Mouse (Mus musculus) thymus, adult 18-20 months (tissue): ENCODE measurements around the gene Tmem139.

Source experiments
- DNase-seq, 2 experiments: peaks; one replicate each; pipeline ENCODE4 v3.0.0; 2022; ENCODE audit warnings: mixed read lengths in 2 of 2

Tmem139 gene

GRCm38 (mm10) chr6:42261524-42262170, at the start of gene Tmem139:
Tmem139 (plus strand) TSS chr6:42261970.
- DNase-seq, result no peak

- no peak for DNase-seq
Measured at GRCm38 (mm10) chr6:42215028-42215427, 46.7 kb upstream of the Tmem139 start, which contains the start of gene Tas2r144. Tas2r144 (plus strand) TSS chr6:42215328.

GRCm38 (mm10) chr6:42222286-42222685, 39.5 kb upstream of the Tmem139 start:
- DNase-seq, result no peak

- no peak for DNase-seq
Measured at GRCm38 (mm10) chr6:42225046-42225445, 36.7 kb upstream of the Tmem139 start.

GRCm38 (mm10) chr6:42227240-42228101, 34.3 kb upstream of the Tmem139 start:
- peak; percentile 11 to 13 for DNase-seq

- no peak for DNase-seq
Measured at GRCm38 (mm10) chr6:42229610-42230009, 32.2 kb upstream of the Tmem139 start.

GRCm38 (mm10) chr6:42231191-42231590, 30.6 kb upstream of the Tmem139 start:
- DNase-seq, result no peak

GRCm38 (mm10) chr6:42237276-42237805, 24.4 kb upstream of the Tmem139 start:
- no peak for DNase-seq

- no peak for DNase-seq
Measured at GRCm38 (mm10) chr6:42241311-42242045, 20.3 kb upstream of the Tmem139 start.

- DNase-seq, result peak; percentile 77 to 84
Measured at GRCm38 (mm10) chr6:42245711-42246353, 15.9 kb upstream of the Tmem139 start, which contains the start of gene Gstk1. Gstk1 (plus strand) TSS chr6:42245935.

GRCm38 (mm10) chr6:42247173-42247572, 14.6 kb upstream of the Tmem139 start:
- DNase-seq, result no peak

- no peak for DNase-seq
Measured at GRCm38 (mm10) chr6:42247981-42248380, 13.8 kb upstream of the Tmem139 start.

GRCm38 (mm10) chr6:42251791-42252190, 10.0 kb upstream of the Tmem139 start:
- no peak for DNase-seq

- DNase-seq, result no peak
Measured at GRCm38 (mm10) chr6:42253103-42253502, 8.7 kb upstream of the Tmem139 start.

GRCm38 (mm10) chr6:42257303-42257863, 4.4 kb upstream of the Tmem139 start:
- peak; percentile 49 to 56 for DNase-seq

- DNase-seq, result no peak
Measured at GRCm38 (mm10) chr6:42260430-42260829, 1.3 kb upstream of the Tmem139 start.

GRCm38 (mm10) chr6:42264626-42265312, 3.0 kb downstream of the Tmem139 start, which contains the start of gene Casp2:
Casp2 (plus strand) TSS chr6:42264985.
- DNase-seq, result peak; percentile 95 to 97

GRCm38 (mm10) chr6:42265391-42266330, 3.9 kb downstream of the Tmem139 start:
- no peak for DNase-seq

GRCm38 (mm10) chr6:42270817-42271216, 9.0 kb downstream of the Tmem139 start:
- DNase-seq, result no peak

GRCm38 (mm10) chr6:42276151-42276550, 14.4 kb downstream of the Tmem139 start:
- no peak for DNase-seq
